Mouse (Mus musculus) kidney, postnatal 10 days (tissue): Measurements from ENCODE around the gene Sp3.
"Not testable (repeated sequence)": the region's sequence is repeated elsewhere in the genome, so short reads cannot be mapped to it uniquely, and the experiment has no call there.

Source experiments
- DNase-seq: peaks from one replicate; pipeline ENCODE4 v3.0.0; 2021; ENCODE audit warnings: mixed read lengths

The Sp3 gene

GRCm38 (mm10) chr2:72988945-72989344 lies 8.7 kb upstream of the Sp3 start:
- DNase-seq = not testable (repeated sequence)

- DNase-seq = no peak
Observed at GRCm38 (mm10) chr2:72986616-72987015, 6.4 kb upstream of the Sp3 start, which contains the start of gene Gm11084. Gene Gm11084 (minus strand): TSS chr2:72986716.

GRCm38 (mm10) chr2:72985516-72985915 lies 5.3 kb upstream of the Sp3 start:
- no peak for DNase-seq

DNA sequence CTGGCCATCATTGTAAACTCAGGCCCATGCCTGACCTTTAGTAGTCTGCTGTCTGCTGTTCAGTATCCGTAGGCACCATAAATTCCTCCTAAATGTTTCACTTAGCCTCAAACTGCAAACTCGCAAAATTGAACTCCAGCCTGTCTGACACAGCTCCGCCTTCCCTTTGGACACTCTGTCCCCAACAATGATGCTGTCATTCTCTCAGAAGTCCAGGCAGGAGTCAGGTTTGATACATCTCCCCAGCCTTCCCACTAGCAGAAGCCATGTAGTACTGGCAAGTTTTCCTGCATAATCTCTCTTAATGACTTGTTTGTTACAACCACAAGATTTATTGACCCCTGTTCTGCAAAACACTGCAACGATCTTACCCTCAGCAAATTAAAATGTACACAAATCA lies 4.6 kb upstream of the Sp3 start:
- DNase-seq = no peak

DNA sequence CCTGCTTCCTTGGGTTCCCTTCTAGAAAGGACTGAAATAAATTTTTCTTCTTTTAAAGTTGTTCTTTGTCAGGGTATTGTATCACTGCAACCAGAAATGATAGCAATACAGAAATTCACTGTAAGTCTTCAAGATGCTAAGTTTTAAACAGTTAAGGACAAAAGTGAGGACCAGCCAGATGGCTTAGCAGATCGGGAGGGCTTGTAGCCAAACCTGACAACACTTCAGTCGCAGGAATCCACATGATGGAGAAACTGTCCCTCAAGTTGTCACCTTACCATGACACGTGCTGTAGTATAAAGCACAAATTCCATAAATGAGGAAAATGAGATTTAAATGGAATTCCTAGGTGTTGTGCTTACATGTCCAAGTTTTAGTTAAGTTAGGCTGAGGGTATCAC lies 3.0 kb upstream of the Sp3 start:
- no peak for DNase-seq

DNA sequence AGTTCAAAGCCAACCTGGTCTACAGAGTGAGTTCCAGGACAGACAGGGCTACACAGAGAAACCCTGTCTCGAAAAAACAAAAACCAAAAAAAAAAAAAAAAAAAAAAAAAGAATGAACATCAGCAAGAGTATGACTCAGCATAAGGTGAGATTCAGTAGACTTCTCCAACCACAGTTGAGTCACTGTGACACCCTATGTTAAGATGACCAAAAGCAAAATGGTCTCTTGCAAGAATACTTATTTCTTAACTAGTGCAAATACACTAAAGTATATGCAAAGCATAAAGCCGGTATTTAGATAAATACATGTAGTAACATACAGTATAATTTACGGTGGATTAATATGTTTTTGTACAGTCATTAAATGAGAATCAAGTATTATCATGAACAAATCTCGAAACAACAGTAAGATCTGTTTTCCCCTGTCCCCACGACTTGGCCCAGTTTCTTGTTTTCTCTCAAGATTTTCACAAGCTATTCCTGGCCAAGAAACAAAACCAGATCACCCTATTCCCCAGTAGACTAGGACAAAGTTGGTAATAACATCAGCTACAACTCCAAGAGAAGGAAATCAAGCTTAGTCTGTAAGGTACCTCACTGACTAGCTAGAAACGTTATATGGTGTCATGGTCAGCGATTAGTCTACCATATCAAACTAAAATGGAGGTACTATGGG lies 2.0 kb upstream of the Sp3 start:
- DNase-seq = no peak

- no peak for DNase-seq
Observed at GRCm38 (mm10) chr2:72981441-72982109, 1.3 kb upstream of the Sp3 start.

DNA sequence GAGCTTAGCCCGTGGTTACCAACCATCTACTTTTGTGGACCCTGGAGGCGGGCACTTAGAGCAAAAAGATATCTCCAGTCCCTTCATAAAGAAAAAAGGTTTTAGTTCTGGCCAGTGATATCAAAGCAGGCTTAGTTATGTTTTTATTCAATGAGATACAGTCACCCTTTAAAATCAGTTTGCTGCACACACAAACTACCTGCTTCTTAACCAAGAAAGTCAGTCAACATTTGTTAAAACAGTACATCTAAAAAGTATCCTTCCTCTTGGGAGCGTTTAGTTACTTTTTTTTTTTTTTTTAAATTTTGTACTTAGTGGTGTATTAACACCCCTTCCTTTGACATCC lies 802 bp upstream of the Sp3 start:
- DNase-seq = no peak

GRCm38 (mm10) chr2:72979659-72980071 lies 581 bp downstream of the Sp3 start:
- DNase-seq = peak; percentile 94

- peak; percentile 94 for DNase-seq
Observed at GRCm38 (mm10) chr2:72978901-72979658, 1.2 kb downstream of the Sp3 start.

DNA sequence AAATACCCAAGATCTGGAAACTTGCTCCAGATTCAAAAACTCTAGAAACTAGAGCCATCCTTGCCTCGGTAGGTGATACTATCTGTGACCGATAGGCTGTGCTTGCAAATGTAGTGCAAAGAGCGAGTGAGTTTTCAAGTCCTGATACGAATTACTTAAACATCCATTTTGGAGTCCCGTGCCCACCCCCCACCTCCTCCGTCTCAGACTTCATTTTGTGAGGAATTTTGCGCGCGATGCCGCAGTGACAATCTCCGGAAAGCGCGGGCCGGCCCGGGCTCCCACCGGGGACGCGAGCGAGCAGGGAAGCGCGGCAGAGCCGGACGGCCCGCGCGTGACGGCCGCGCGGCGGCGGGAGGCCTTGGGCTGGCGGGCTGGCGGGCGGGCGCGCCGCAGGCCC lies 1.8 kb downstream of the Sp3 start:
- peak; percentile 75 for DNase-seq

GRCm38 (mm10) chr2:72977272-72977671 lies 3.0 kb downstream of the Sp3 start:
- DNase-seq = no peak

DNA sequence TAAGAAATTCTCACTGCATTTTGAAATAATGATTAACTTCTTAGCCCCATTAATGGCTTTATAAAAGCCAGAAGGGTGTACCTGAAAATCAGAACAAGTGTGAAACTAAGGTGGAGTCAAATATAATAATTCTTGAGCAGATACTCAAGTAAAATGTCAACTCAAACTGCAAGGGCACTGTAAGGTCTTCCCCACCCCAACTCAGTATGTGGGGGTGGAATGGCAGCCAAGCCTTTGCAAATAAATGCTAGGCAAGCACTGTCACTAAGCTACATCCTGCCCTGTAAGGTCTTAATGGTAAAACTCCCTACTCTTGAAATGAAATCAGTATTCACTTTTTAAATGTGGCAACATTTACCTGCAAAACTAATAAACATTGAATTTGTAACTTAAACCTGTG lies 4.2 kb downstream of the Sp3 start:
- DNase-seq = no peak

DNA sequence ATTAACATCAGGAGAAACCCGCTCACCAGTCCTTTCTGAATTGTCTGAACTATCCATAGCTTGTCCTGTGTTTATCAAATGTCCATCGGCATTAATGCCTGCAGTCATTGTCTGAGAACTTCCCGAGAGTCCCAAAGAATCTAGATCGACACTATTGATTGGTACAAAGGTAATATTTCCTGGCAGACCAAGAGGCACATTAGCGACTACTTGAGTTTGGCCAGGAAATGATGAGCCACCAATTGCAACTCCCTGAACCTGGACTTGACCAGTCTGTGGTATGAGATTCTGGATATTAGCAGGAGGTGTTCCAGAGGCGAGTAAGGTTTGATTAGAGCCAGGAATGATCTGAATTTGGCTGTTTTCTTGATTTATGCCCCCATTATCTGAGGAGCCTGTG lies 9.4 kb downstream of the Sp3 start:
- no peak for DNase-seq

DNA sequence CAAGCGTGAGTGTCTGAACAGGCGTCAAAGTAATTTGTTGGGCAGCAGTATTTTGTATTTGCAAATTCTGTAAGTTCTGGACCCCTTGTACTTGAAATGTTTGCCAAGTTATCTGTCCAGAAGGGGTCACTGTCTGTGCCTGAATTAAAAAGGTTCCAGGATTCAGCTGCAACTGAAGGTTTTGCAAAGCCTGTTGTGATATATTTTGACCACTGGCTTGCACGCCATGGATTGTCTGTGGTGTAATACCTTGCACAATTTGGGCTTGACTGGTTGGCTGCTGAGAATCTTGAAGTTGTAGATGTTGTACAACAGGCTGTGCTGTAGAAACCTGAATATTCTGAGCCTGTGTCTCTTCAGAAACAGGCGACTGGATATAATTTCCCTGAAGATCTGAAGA lies 9.9 kb downstream of the Sp3 start:
- DNase-seq = no peak

DNA sequence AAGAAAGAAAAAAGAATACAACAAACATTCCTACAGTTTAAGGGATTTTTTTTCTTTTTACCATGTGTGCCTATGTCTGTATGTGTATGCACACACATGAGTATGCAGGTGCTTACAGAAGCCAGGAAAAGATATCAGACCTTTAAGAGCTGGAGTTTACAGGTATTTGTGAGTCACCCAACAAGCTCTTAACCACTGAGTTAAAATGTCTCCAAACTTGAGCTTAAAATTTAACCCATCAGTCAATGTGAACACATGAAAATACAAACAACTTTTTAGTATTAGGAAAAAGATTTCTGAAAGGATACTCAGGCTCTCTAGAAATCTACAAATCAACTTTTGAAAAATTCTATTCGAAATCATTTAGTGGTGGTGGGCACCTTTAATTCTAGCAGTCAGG lies 11.7 kb downstream of the Sp3 start:
- DNase-seq = no peak

DNA sequence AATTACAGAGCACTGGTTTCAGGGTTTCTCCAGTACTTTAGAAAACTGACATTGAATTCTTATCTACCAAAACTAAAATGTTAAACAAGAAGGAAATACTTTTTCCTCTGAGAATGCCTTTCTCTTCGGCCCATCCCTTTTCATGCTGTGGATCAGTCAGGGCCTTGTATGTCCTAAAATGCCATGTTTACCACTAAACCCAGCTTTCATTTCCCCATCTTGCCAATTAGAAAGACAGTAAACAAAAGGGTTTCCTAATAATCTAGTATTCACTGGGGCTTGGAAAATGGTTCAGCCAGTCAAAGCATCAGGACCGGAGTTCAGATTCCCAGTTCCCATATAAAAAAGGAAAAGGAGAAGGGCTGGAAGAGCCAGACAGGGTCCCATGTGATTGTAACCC lies 14.8 kb downstream of the Sp3 start:
- no peak for DNase-seq

DNA sequence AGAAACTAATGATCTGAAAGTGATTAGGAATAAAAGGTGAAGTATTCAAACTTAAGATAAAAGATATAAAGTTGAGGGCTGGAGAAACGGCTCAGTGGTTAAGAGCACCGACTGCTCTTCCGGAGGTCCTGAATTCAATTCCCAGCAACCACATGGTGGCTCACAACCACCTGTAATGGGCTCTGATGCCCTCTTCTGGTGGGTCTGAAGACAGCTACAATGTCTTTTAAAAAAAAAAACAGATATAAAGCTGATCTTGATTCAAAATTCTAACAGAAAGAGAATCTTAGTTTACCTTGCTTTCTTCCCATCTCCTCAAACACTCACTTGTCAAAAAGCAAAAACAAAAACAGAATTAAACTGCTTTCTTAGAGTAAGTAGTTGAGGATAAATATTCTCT lies 23.8 kb downstream of the Sp3 start:
- no peak for DNase-seq

- DNase-seq = no peak
Observed at GRCm38 (mm10) chr2:72952979-72953378, 27.3 kb downstream of the Sp3 start.

DNA sequence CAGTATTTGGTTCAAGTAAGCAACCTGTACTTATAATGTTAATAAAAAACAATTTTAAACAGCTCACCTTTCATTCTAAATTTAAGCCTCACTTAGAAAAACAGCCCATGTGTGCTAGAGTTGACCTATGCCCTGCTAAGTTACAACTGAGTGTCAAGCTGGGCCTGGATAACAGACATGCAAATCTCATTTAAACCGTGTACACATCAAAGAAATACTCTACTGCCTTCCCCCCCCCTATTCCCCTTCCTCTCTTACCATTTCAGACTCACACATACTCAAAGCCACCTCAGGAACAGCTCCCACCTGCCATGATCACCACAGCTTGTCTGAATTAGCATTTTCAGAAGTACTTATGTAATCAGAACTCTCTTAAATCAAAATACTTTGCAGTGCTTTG lies 44.3 kb downstream of the Sp3 start:
- no peak for DNase-seq

DNA sequence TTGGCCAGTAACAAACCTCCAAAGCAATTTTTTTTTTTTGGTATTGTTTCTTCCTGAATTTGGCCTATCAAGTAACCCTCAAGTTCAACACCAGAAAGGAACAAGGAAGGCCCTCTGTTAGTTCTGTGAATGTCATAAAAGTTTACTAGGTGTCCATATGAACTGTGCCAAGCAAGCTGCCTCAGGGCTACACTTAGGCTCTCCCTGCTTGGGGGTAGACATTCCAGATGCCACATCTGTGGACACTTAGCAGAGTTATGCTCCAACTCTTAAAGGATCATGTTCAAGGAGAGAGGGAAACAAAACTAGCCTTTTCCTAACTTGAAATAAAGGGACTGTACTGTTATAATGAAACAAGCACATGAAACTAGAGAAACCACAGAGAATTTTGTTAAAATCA lies 48.1 kb downstream of the Sp3 start:
- DNase-seq = no peak

DNA sequence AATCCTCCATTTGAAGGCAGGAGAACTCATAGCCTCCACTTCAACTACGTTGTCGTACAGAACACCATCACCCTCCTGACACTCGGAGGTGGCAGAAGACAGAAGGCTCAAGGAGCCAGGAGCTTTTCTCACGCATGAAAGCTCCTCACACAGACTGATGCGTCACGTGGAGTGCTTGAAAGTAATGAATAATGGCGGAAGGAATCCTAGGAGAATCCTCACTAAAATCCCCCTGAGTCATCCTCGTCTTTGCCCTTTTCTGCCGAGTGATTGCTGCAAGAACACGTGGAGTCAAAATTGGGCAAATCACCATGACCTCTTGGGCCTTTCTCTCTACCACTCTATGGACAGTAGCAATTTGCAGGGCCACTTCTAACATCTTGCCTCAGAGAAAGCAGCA lies 55.3 kb downstream of the Sp3 start:
- DNase-seq = no peak

- DNase-seq = no peak
Observed at GRCm38 (mm10) chr2:72916170-72916569, 64.1 kb downstream of the Sp3 start.

DNA sequence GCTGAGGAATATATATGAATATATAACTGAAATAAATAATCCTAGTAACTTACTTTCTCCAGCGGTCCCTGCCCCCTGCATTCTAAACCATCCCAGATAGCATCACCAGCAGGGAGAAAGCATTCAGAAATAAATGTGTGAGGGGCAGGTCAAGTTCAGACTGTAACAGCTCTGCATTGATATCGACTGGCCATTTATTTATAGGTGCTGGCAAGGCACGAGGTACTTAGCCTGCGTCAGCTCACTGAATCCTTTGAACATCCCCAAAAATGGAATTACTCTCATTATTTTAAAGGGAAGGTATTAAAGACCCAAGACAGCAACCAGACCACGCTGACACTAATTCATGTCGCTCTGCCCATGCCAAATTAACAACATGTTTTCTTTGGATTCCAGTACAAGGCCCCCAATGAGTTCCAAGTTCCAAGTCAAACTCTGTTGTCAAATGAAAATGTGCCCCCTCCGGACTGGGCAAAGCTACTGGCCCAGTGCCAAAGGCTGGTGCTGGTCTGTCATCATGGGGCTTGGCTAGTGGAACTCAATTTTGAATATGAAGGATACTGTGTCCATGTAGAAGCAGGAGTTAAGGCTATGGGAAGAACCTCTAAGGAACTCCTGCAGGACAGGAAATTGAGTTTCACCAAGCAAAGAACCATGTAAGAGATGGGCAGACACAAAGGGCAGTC lies 64.9 kb downstream of the Sp3 start:
- DNase-seq = no peak
